Mouse (Mus musculus) megakaryocyte, embryonic 14.5 days (primary cell): ENCODE data around the gene Lrrc45. TPM values are rescaled to one million over a fixed set of nuclear protein-coding genes. Genes with fewer than 3 reads are reported as not detected.

Experiments used
- H3K27me3 ChIP-seq: replicated peaks from 2 replicates; pipeline ENCODE3; 2012; ENCODE audit warnings: inconsistent platforms
- H3K36me3 ChIP-seq: replicated peaks from 2 replicates; pipeline ENCODE3; 2012; ENCODE audit warnings: low read length, inconsistent platforms, mixed read lengths
- H3K4me1 ChIP-seq: 2 replicates; pipeline ENCODE4 v1.6.1; 2012; ENCODE audit warnings: inconsistent platforms
- H3K4me3 ChIP-seq: replicated peaks from 2 replicates; pipeline ENCODE3; 2012; ENCODE audit warnings: moderate library complexity, mild to moderate bottlenecking, inconsistent platforms
- H3K9me3 ChIP-seq: 2 replicates; pipeline ENCODE4 v1.6.1; 2012; ENCODE audit warnings: inconsistent platforms
- FLI1 ChIP-seq: IDR thresholded peaks from 2 replicates; pipeline ENCODE4 v1.6.1; 2012; ENCODE audit warnings: low read length, inconsistent platforms, mixed read lengths
- GATA1 ChIP-seq: IDR thresholded peaks from 3 replicates; pipeline ENCODE4 v1.6.1; 2012; ENCODE audit warnings: mixed read lengths, low read length, inconsistent platforms, borderline replicate concordance
- polyA plus RNA-seq: library from polyadenylated mRNA; stranded (reverse); fragments of >175 nt; gene quantifications from 2 replicates; pipeline ENCODE4 v1.2.3, GENCODE M21; 2012; ENCODE audit warnings: low replicate concordance; ENCODE audit not compliant: insufficient read depth

Lrrc45 gene
- polyA plus RNA-seq, 1 experiment, result 23.5 TPM

- TF ChIP-seq GATA1, result no peak
- TF ChIP-seq FLI1, result no peak
These were observed 821 bp downstream of the Lrrc45 start for GRCm38 (mm10) chr11:120714546-120714945.

GRCm38 (mm10) chr11:120715131-120715530 is 1.4 kb downstream of the Lrrc45 start:
- TF ChIP-seq GATA1 (no peak), FLI1 (no peak)
- peaks cover 73% of the 10 kb centered on the region for H3K36me3 ChIP-seq
- peak overlapping the region; percentile 96 for H3K4me3 ChIP-seq
- H3K27me3 ChIP-seq, result no peaks in the 10 kb centered on the region
- H3K4me1 ChIP-seq, result peaks cover 53% of the 10 kb centered on the region
- no peaks in the 10 kb centered on the region for H3K9me3 ChIP-seq

More at GRCm38 (mm10) chr11:120714546-120714945, 821 bp downstream of the Lrrc45 start:
- peaks cover 73% of the 10 kb centered on the region for H3K36me3 ChIP-seq
- H3K27me3 ChIP-seq, result no peaks in the 10 kb centered on the region
- peaks cover 53% of the 10 kb centered on the region for H3K4me1 ChIP-seq
- peak overlapping the region; percentile 96 for H3K4me3 ChIP-seq
- no peaks in the 10 kb centered on the region for H3K9me3 ChIP-seq

GRCm38 (mm10) chr11:120719242-120719641 is 5.5 kb downstream of the Lrrc45 start:
- Histone ChIP-seq H3K36me3 (peaks cover 68% of the 10 kb centered on the region), H3K9me3 (no peaks in the 10 kb centered on the region), H3K4me1 (peaks cover 50% of the 10 kb centered on the region), H3K4me3 (no peak overlapping the region), H3K27me3 (peaks cover 28% of the 10 kb centered on the region)
- no peak for TF ChIP-seq GATA1
- no peak for TF ChIP-seq FLI1

DNA sequence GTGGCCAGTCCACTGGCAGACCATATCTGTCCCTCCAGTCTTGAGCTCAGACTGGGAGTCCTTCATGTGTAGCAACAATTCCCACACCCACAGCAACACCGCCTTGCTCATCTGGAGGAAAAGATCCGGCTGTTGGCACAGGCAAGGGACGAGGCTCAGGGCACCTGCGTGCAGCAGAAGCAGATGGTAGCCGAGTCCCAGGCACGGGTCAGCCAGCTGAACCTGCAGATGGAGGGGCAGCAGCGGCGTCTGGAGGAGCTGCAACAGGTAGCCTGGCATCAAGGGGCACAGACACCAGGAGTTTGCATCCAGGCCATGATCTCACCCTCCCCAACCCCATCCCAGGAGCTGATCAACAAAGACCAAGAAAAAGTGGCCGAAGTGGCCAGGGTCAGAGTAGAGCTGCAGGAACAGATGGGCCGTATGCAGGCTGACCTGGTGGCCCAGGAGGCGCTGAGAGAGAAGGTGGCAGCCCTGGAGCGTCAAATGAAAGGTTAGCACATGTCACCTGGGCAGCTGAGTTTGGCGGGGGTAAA is 6.2 kb downstream of the Lrrc45 start:
- Histone ChIP-seq H3K4me3 (no peak overlapping the region), H3K4me1 (peaks cover 43% of the 10 kb centered on the region), H3K27me3 (peaks cover 28% of the 10 kb centered on the region), H3K36me3 (peaks cover 72% of the 10 kb centered on the region), H3K9me3 (no peaks in the 10 kb centered on the region)
- TF ChIP-seq GATA1 (no peak), FLI1 (no peak)

GRCm38 (mm10) chr11:120720450-120720849 is 6.7 kb downstream of the Lrrc45 start:
- peaks cover 72% of the 10 kb centered on the region for H3K36me3 ChIP-seq
- H3K4me1 ChIP-seq, result peaks cover 42% of the 10 kb centered on the region
- H3K4me3 ChIP-seq, result peak overlapping the region; percentile 88
- peaks cover 30% of the 10 kb centered on the region for H3K27me3 ChIP-seq
- H3K9me3 ChIP-seq, result no peaks in the 10 kb centered on the region
- no peak for TF ChIP-seq GATA1
- TF ChIP-seq FLI1, result no peak

- Histone ChIP-seq H3K4me1 (peaks cover 44% of the 10 kb centered on the region), H3K36me3 (peaks cover 71% of the 10 kb centered on the region), H3K9me3 (no peaks in the 10 kb centered on the region), H3K4me3 (peak within 1 kb of the TSS; percentile 88), H3K27me3 (peaks cover 30% of the 10 kb centered on the region)
- no peak for TF ChIP-seq GATA1
- no peak for TF ChIP-seq FLI1
These were observed 7.7 kb downstream of the Lrrc45 start, which contains the start of gene Rac3 for GRCm38 (mm10) chr11:120721124-120722066. Gene Rac3 (plus strand): TSS chr11:120721470.

GRCm38 (mm10) chr11:120722067-120722630 is 8.4 kb downstream of the Lrrc45 start:
- peaks cover 30% of the 10 kb centered on the region for H3K27me3 ChIP-seq
- peaks cover 44% of the 10 kb centered on the region for H3K4me1 ChIP-seq
- H3K9me3 ChIP-seq, result no peaks in the 10 kb centered on the region
- H3K36me3 ChIP-seq, result peaks cover 63% of the 10 kb centered on the region
- no peak for TF ChIP-seq GATA1
- TF ChIP-seq FLI1, result no peak
- H3K4me3 ChIP-seq, result peak overlapping the region; percentile 88

DNA sequence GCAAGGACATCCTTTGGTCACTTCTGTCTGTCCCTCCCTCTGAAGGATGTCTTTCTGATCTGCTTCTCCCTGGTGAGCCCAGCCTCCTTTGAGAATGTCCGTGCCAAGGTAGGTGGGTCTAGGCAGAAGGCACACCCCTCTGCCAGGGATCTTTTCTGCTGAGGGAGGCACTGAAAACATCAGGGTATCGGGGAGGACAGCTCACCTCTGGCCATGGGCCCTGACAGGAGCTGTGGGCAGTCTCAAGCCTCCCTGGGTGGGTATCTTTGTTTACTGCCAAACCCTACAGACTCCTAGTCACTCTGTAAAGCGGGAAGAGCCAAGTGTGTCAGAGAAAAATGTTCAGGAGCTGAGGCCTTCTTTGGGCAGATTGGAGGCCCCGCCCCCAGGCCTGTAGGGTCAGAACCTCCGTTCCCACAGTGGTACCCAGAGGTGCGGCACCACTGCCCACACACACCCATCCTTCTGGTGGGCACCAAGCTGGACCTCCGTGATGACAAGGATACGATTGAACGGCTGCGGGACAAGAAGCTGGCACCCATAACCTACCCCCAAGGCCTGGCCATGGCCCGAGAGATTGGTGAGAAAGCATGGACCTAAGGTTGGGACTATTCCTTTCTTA is 9.1 kb downstream of the Lrrc45 start:
- peaks cover 30% of the 10 kb centered on the region for H3K27me3 ChIP-seq
- no peaks in the 10 kb centered on the region for H3K9me3 ChIP-seq
- H3K36me3 ChIP-seq, result peaks cover 56% of the 10 kb centered on the region
- TF ChIP-seq GATA1 (no peak), FLI1 (no peak)
- H3K4me1 ChIP-seq, result peaks cover 46% of the 10 kb centered on the region
- no peak overlapping the region for H3K4me3 ChIP-seq

GRCm38 (mm10) chr11:120723509-120723908 is 9.8 kb downstream of the Lrrc45 start:
- Histone ChIP-seq H3K4me3 (no peak overlapping the region), H3K36me3 (peaks cover 50% of the 10 kb centered on the region), H3K27me3 (peaks cover 32% of the 10 kb centered on the region), H3K9me3 (no peaks in the 10 kb centered on the region), H3K4me1 (peaks cover 48% of the 10 kb centered on the region)
- TF ChIP-seq FLI1 (no peak), GATA1 (no peak)
